Mouse (Mus musculus): ENCODE measurements around the gene Rhobtb1.

GRCm38 (mm10) chr10:69207481-69207880 lies 56.2 kb downstream of the Rhobtb1 start:
- TF ChIP-seq CHD2 (IDR thresholded peaks at IDR 0.05; ENCODE audit: low read depth, low read length) (no peak), MAFK (IDR thresholded peaks at IDR 0.05; ENCODE audit: insufficient read depth, low read depth, low read length) (no peak), ZC3H11A (IDR thresholded peaks at IDR 0.05; ENCODE audit: borderline replicate concordance, low read depth, low read length) (no peak), ZNF384 (IDR thresholded peaks at IDR 0.05; ENCODE audit: low read depth, low read length) (no peak)

Data from ES-E14 (cell line).